Mouse (Mus musculus): ENCODE data around the gene Lce1k.
"Not testable (repeated sequence)": the region's sequence is repeated elsewhere in the genome, so short reads cannot be mapped to it uniquely, and the experiment has no call there.

Gene Lce1k

GRCm38 (mm10) chr3:92807791-92808190, at the start of gene Lce1k:
Gene Lce1k, minus strand, starts transcription at chr3:92807891.
- DNase-seq (ENCODE audit: low read depth): no peak

GRCm38 (mm10) chr3:92851186-92851585, 43.5 kb upstream of the Lce1k start, which contains the start of gene Lce1l:
Gene Lce1l, minus strand, starts transcription at chr3:92851286.
- no peak for DNase-seq (ENCODE audit: low read depth)

GRCm38 (mm10) chr3:92827108-92827507, 19.4 kb upstream of the Lce1k start, which contains the start of gene Kprp:
Gene Kprp, minus strand, starts transcription at chr3:92827247.
- no peak for DNase-seq (ENCODE audit: low read depth)

- no peak for DNase-seq (ENCODE audit: low read depth)
These were observed 18.1 kb upstream of the Lce1k start for GRCm38 (mm10) chr3:92825808-92826207.

GRCm38 (mm10) chr3:92816036-92816435, 8.3 kb upstream of the Lce1k start:
- not testable (repeated sequence) for DNase-seq (ENCODE audit: low read depth)

- no peak for DNase-seq (ENCODE audit: low read depth)
These were observed 7.9 kb upstream of the Lce1k start for GRCm38 (mm10) chr3:92815581-92815980.

GRCm38 (mm10) chr3:92790414-92790813, 17.3 kb downstream of the Lce1k start, which contains the start of gene Lce1j:
Gene Lce1j, minus strand, starts transcription at chr3:92790514.
- DNase-seq (ENCODE audit: low read depth): no peak

- no peak for DNase-seq (ENCODE audit: low read depth)
These were observed 28.9 kb downstream of the Lce1k start, which contains the start of gene Lce1i for GRCm38 (mm10) chr3:92778799-92779198. Gene Lce1i, minus strand, starts transcription at chr3:92778899.

- no peak for DNase-seq (ENCODE audit: low read depth)
These were observed 36.1 kb downstream of the Lce1k start for GRCm38 (mm10) chr3:92771573-92771972.

GRCm38 (mm10) chr3:92764965-92765364, 42.7 kb downstream of the Lce1k start, which contains the start of gene Lce1h:
Gene Lce1h, minus strand, starts transcription at chr3:92765065.
- no peak for DNase-seq (ENCODE audit: low read depth)
